Comparison of ENCODE assay signal across 9 mouse cellular contexts in genomic region chr11:102338561-102338960, GRCm38 (mm10). TPM values are rescaled to one million over a fixed set of nuclear protein-coding genes. Genes with fewer than 3 reads are reported as not detected.
DNase-seq lines count a peak whose midpoint lies in the region; ATAC-seq and TF ChIP-seq lines count a peak whose summit lies in the region.
"Had no signal": no experiment of that assay in that cellular context is flagged by ENCODE, and none has a peak within 500 bp of the region (broad histone marks: within the 10 kb centered on the region; RNA-seq: fewer than 3 reads in every experiment).

No protein-coding gene starts in this region.

- no peak overlapping the region for H3K27ac ChIP-seq in heart, embryonic 11.5 days (ENCODE audit: low read depth, low read length)
- no peak overlapping the region; the same call in 1 of the 2 replicates for H3K27ac ChIP-seq in heart, postnatal 0 days (ENCODE audit: low read depth)
- H3K27ac ChIP-seq in midbrain, embryonic 13.5 days: no peak overlapping the region

- H3K36me3 ChIP-seq in heart, embryonic 11.5 days (ENCODE audit: control insufficient read depth, insufficient read depth, low read length): no peaks in the 10 kb centered on the region
- H3K36me3 ChIP-seq in heart, postnatal 0 days (replicated peaks; ENCODE audit: control insufficient read depth, insufficient read depth, low read length): no peaks in the 10 kb centered on the region
- H3K36me3 ChIP-seq in splenic B cell, adult 2 months (ENCODE audit: control insufficient read depth, insufficient read depth, low read length, poor library complexity, severe bottlenecking): no peaks in the 10 kb centered on the region
- H3K36me3 ChIP-seq in midbrain, embryonic 13.5 days: no peaks in the 10 kb centered on the region
- H3K36me3 ChIP-seq: G1E had no signal

- 25% methylated on average over 3 of the region's 3 CpGs for WGBS in heart, embryonic 11.5 days (ENCODE audit: insufficient replicate concordance)
- 8% methylated on average over 3 of the region's 3 CpGs for WGBS in heart, postnatal 0 days
- WGBS in midbrain, embryonic 13.5 days: 58% methylated on average over 3 of the region's 3 CpGs

- ATAC-seq in heart, embryonic 11.5 days (replicated peaks; ENCODE audit: insufficient number of reproducible peaks, low FRiP score, low TSS enrichment): no peak
- ATAC-seq in heart, postnatal 0 days (ENCODE audit: insufficient read depth, low read depth): peak; percentile 89
- no peak for ATAC-seq in midbrain, embryonic 13.5 days

- TF ChIP-seq CTCF in heart, postnatal 0 days (IDR thresholded peaks at IDR 0.05; ENCODE audit: low read depth): no peak

- peak; percentile 52; the same call in 1 of the 2 replicates for TF ChIP-seq EP300 in heart, postnatal 0 days (IDR thresholded peaks at IDR 0.05; ENCODE audit: low read depth)

- no peak overlapping the region for H3K4me3 ChIP-seq in heart, embryonic 11.5 days (ENCODE audit: low read depth, low read length)
- H3K4me3 ChIP-seq in heart, postnatal 0 days (ENCODE audit: low read depth, low read length): no peak overlapping the region
- no peak overlapping the region for H3K4me3 ChIP-seq in midbrain, embryonic 13.5 days (replicated peaks)

- peak; percentile 91 to 93 for DNase-seq in heart, adult 18-20 months
- peak; percentile 27 for DNase-seq in ES-CJ7 (ENCODE audit: low read depth, low spot score)
- peak; percentile 98 for DNase-seq in cerebellum, adult 9-11 months
- DNase-seq in heart, postnatal 0 days (ENCODE audit: low spot score): peak; percentile 92
- DNase-seq in left cerebral cortex, postnatal 36 days (ENCODE audit: low spot score in 2 of 2): peak; percentile 53 to 59
- peak; percentile 9 for DNase-seq in splenic B cell, adult 2 months (ENCODE audit: low read depth, low spot score)

- no peak overlapping the region for H3K4me2 ChIP-seq in heart, embryonic 11.5 days
- no peak overlapping the region for H3K4me2 ChIP-seq in heart, postnatal 0 days (ENCODE audit: low read depth, low read length)
- H3K4me2 ChIP-seq in midbrain, embryonic 13.5 days (replicated peaks): no peak overlapping the region

- H3K4me1 ChIP-seq in heart, embryonic 11.5 days (ENCODE audit: control insufficient read depth, insufficient read depth, low read length): no peaks in the 10 kb centered on the region
- H3K4me1 ChIP-seq in heart, postnatal 0 days (ENCODE audit: control insufficient read depth, insufficient read depth): peaks cover 22% of the 10 kb centered on the region
- H3K4me1 ChIP-seq in midbrain, embryonic 13.5 days (replicated peaks): peaks cover 7% of the 10 kb centered on the region

- no peaks in the 10 kb centered on the region for H3K9me3 ChIP-seq in heart, embryonic 11.5 days (replicated peaks; ENCODE audit: control insufficient read depth, low read length)
- H3K9me3 ChIP-seq in heart, postnatal 0 days (replicated peaks; ENCODE audit: control insufficient read depth, low read length): no peaks in the 10 kb centered on the region
- H3K9me3 ChIP-seq in midbrain, embryonic 13.5 days: no peaks in the 10 kb centered on the region

- intact Hi-C loops in left cerebral cortex, postnatal 36 days (cut with DNase I): loop anchor here (5.0 kb wide), 1 partner anchor 39 kb away; no protein-coding TSS in a partner anchor

- no peaks in the 10 kb centered on the region for H3K27me3 ChIP-seq in heart, embryonic 11.5 days (ENCODE audit: control insufficient read depth, insufficient read depth, low read length)
- no peaks in the 10 kb centered on the region for H3K27me3 ChIP-seq in heart, postnatal 0 days (ENCODE audit: control insufficient read depth, insufficient read depth, low read length)
- no peaks in the 10 kb centered on the region for H3K27me3 ChIP-seq in splenic B cell, adult 2 months (ENCODE audit: control insufficient read depth, insufficient read depth, low read length, poor library complexity, severe bottlenecking)
- no peaks in the 10 kb centered on the region for H3K27me3 ChIP-seq in midbrain, embryonic 13.5 days

- H3K9ac ChIP-seq in heart, embryonic 11.5 days (ENCODE audit: low read depth, low read length): no peak overlapping the region
- no peak overlapping the region for H3K9ac ChIP-seq in heart, postnatal 0 days (replicated peaks; ENCODE audit: low read depth, low read length)
- no peak overlapping the region for H3K9ac ChIP-seq in midbrain, embryonic 13.5 days (replicated peaks)

RNA-seq across cellular contexts. Expression of gene Ubtf, which starts 19.0 kb away (rescaled TPM):
- total RNA-seq in heart, adult 18-20 months (2021): 10 to 100 TPM; 49.2 to 49.9 TPM
- polyA plus RNA-seq in heart, embryonic 11.5 days (2014; fragmentation: Nextera tagmentation; extraction: Ambion mirVana): 52.4 and 56.4 TPM in 2 replicates
- total RNA-seq in heart, postnatal 0 days (2014; rRNA removed; ENCODE audit: low replicate concordance): 30.8 and 34.5 TPM in 2 replicates
- polyA plus RNA-seq in heart, postnatal 0 days (2015; fragmentation: Nextera tagmentation; extraction: Ambion mirVana): 36.5 and 42.5 TPM in 2 replicates
- 100 to 1,000 TPM; 114 to 125 TPM for total RNA-seq in left cerebral cortex, postnatal 36 days (2021)
- 85.2 and 90.3 TPM in 2 replicates for polyA plus RNA-seq in midbrain, embryonic 13.5 days (2015; fragmentation: Nextera tagmentation; extraction: Ambion mirVana)

RNA-seq across cellular contexts. Expression of gene Slc4a1, which starts 27.4 kb away (rescaled TPM):
- 1 to 10 TPM; 1.4 to 2.3 TPM for total RNA-seq in heart, adult 18-20 months (2021)
- polyA plus RNA-seq in heart, embryonic 11.5 days (2014; fragmentation: Nextera tagmentation; extraction: Ambion mirVana): 102 and 112 TPM in 2 replicates
- total RNA-seq in heart, postnatal 0 days (2014; rRNA removed; ENCODE audit: low replicate concordance): 1.9 and 7.5 TPM in 2 replicates
- polyA plus RNA-seq in heart, postnatal 0 days (2015; fragmentation: Nextera tagmentation; extraction: Ambion mirVana): 1.3 and 3.1 TPM in 2 replicates
- under 1 TPM; 0.39 to 0.50 TPM for total RNA-seq in left cerebral cortex, postnatal 36 days (2021)
- 4.3 and 4.8 TPM in 2 replicates for polyA plus RNA-seq in midbrain, embryonic 13.5 days (2015; fragmentation: Nextera tagmentation; extraction: Ambion mirVana)

RNA-seq across cellular contexts. Expression of gene Atxn7l3, which starts 42.1 kb away (rescaled TPM):
- 10 to 100 TPM; 19.2 to 22.6 TPM for total RNA-seq in heart, adult 18-20 months (2021)
- polyA plus RNA-seq in heart, embryonic 11.5 days (2014; fragmentation: Nextera tagmentation; extraction: Ambion mirVana): 9.9 and 12.0 TPM in 2 replicates
- total RNA-seq in heart, postnatal 0 days (2014; rRNA removed; ENCODE audit: low replicate concordance): 32.5 and 36.2 TPM in 2 replicates
- polyA plus RNA-seq in heart, postnatal 0 days (2015; fragmentation: Nextera tagmentation; extraction: Ambion mirVana): 5.2 and 5.4 TPM in 2 replicates
- 100 to 1,000 TPM; 227 to 258 TPM for total RNA-seq in left cerebral cortex, postnatal 36 days (2021)
- polyA plus RNA-seq in midbrain, embryonic 13.5 days (2015; fragmentation: Nextera tagmentation; extraction: Ambion mirVana): 28.4 and 30.1 TPM in 2 replicates

RNA-seq across cellular contexts. Expression of gene Tmub2, which starts 53.8 kb away (rescaled TPM):
- 10 to 100 TPM; 24.4 to 26.7 TPM for total RNA-seq in heart, adult 18-20 months (2021)
- 40.1 and 40.5 TPM in 2 replicates for polyA plus RNA-seq in heart, embryonic 11.5 days (2014; fragmentation: Nextera tagmentation; extraction: Ambion mirVana)
- total RNA-seq in heart, postnatal 0 days (2014; rRNA removed; ENCODE audit: low replicate concordance): 57.4 and 61.7 TPM in 2 replicates
- 29.8 and 30.1 TPM in 2 replicates for polyA plus RNA-seq in heart, postnatal 0 days (2015; fragmentation: Nextera tagmentation; extraction: Ambion mirVana)
- 10 to 100 TPM; 70.8 to 77.7 TPM for total RNA-seq in left cerebral cortex, postnatal 36 days (2021)
- polyA plus RNA-seq in midbrain, embryonic 13.5 days (2015; fragmentation: Nextera tagmentation; extraction: Ambion mirVana): 79.0 and 83.4 TPM in 2 replicates

RNA-seq across cellular contexts. Expression of gene Rundc3a, which starts 54.6 kb away (rescaled TPM):
- under 1 TPM in 1 of 2 experiments, not detected in 1; 0.64 TPM for total RNA-seq in heart, adult 18-20 months (2021)
- polyA plus RNA-seq in heart, embryonic 11.5 days (2014; fragmentation: Nextera tagmentation; extraction: Ambion mirVana): 1.3 TPM in 2 replicates
- 12.5 TPM in 1 of 2 replicates, not detected in the other for total RNA-seq in heart, postnatal 0 days (2014; rRNA removed; ENCODE audit: low replicate concordance)
- polyA plus RNA-seq in heart, postnatal 0 days (2015; fragmentation: Nextera tagmentation; extraction: Ambion mirVana): 0.74 and 0.92 TPM in 2 replicates
- total RNA-seq in left cerebral cortex, postnatal 36 days (2021): 100 to 1,000 TPM; 469 to 527 TPM
- 131 and 153 TPM in 2 replicates for polyA plus RNA-seq in midbrain, embryonic 13.5 days (2015; fragmentation: Nextera tagmentation; extraction: Ambion mirVana)
- polyA plus RNA-seq: G1E had no signal

Comparison
In these comparisons a context has a peak if more than half of its experiments do, and no peak if none do; other contexts are left out.
1. DNase-seq: peak in every context shown above with its lines; median percentile 98 in cerebellum, adult 9-11 months; 92 in heart, adult 18-20 months; 92 in heart, postnatal 0 days; 56 in left cerebral cortex, postnatal 36 days; 27 in ES-CJ7; 9 in splenic B cell, adult 2 months.